ENCODE assay signal across 8 mouse cellular contexts in the genomic region with DNA sequence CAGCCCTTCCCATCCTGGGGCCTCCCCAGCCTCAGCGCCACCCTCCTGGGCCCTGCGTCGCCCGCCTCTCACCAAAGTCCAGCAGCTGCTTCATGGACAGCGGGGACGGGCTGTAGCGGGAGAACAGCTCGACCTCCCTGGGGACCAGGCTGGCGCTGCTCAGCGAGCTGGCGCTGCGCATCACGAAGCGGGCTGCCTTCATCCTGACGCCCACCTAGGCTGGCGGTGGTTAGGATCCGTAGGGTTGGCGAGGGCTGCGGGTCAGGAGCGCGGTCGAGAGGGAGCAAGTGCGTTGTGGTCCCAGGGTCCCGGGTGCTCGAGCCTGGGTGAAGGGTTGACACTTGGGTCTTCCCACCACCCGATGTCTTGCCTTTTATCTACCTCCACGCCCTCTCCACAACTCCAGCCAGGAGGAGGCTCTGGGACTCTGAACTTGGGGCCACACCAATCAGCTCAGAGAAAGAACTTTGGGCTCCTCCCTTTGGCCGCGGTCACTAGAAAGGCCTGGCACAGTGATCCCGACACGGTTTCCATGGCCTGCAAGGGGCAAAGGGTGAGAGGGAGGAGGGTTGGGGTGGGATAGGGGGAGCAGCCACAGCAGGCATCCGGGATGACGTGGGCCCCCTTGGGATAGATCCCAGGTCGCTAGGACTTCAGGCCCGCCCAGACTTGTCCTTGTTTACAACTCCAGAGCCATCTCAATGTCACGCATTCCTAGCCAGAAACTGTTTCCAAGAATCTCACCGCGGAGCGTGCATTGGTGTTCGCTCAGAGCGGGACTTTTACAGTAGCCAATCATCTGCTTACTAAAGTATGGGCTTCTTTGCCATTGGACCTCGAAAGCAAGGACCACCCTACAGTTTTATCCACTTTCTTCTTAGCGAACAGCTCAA. TPM values are rescaled to one million over a fixed set of nuclear protein-coding genes. Genes with fewer than 3 reads are reported as not detected.
DNase-seq lines count a peak whose midpoint lies in the region; ATAC-seq and TF ChIP-seq lines count a peak whose summit lies in the region.

Gene Pdk4 (minus strand): TSS at position 349 of the 893 bp plus-strand sequence.

- peak within 1 kb of the TSS; percentile 54 for H3K4me2 ChIP-seq in liver, postnatal 0 days (ENCODE audit: low read depth, low read length)

- H3K9me3 ChIP-seq in liver, postnatal 0 days (ENCODE audit: low read length) = no peaks in the 10 kb centered on the region

- peaks cover 5% of the 10 kb centered on the region for H3K36me3 ChIP-seq in liver, postnatal 0 days (replicated peaks; ENCODE audit: insufficient read depth, low read length)

- no peak for TF ChIP-seq CTCF in Patski (IDR thresholded peaks at IDR 0.05)
- no peak for TF ChIP-seq CTCF in layer of hippocampus, adult 2 months (conservative IDR thresholded peaks at IDR 0.05)
- 0 out of 2 replicates have a peak, but pooled peaks have one; percentile 3 for TF ChIP-seq CTCF in liver, postnatal 0 days (IDR thresholded peaks at IDR 0.05; ENCODE audit: low read depth)

- WGBS in liver, postnatal 0 days (ENCODE audit: insufficient replicate concordance) = 4% methylated on average over 42 of the region's 43 CpGs

- peak; percentile 79 for DNase-seq in Patski (ENCODE audit: low read depth, low spot score)
- DNase-seq in cerebellum, adult 9-11 months = peak; percentile 44
- DNase-seq in frontal cortex, adult 2 months (ENCODE audit: extremely low spot score in 1 of 2, low spot score in 1 of 2) = peak; percentile 37 to 59
- peak; percentile 93 for DNase-seq in heart, postnatal 4 days
- DNase-seq in layer of hippocampus, adult 2 months (ENCODE audit: low spot score in 2 of 2) = peak; percentile 54 to 65
- DNase-seq in liver, postnatal 0 days = peak; percentile 84
- peak; percentile 45 for DNase-seq in ovary, postnatal 10 days (ENCODE audit: low spot score)
- DNase-seq in urinary bladder, postnatal 25 days (ENCODE audit: low spot score) = peak; percentile 65

- CTCF ChIA-PET in Patski (lab: Charles Lee) = interaction anchor here (1.1 kb wide), 1 partner anchor 10 kb away, joined by 4 read pairs; no protein-coding TSS in a partner anchor

- peak; percentile 98 for ATAC-seq in Patski
- ATAC-seq in liver, postnatal 0 days = peak; percentile 94

- H3K9ac ChIP-seq in liver, postnatal 0 days (replicated peaks) = peak within 1 kb of the TSS; percentile 65

- H3K4me3 ChIP-seq in layer of hippocampus, adult 2 months = peak within 1 kb of the TSS; percentile 61
- H3K4me3 ChIP-seq in liver, postnatal 0 days (ENCODE audit: low read depth, low read length) = peak within 1 kb of the TSS; percentile 56

- H3K4me1 ChIP-seq in liver, postnatal 0 days (ENCODE audit: insufficient read depth) = no peaks in the 10 kb centered on the region

- in situ Hi-C loops in Patski (cut with MboI; ENCODE audit: low pct_unique_long_range_greater_than_20kb) = no loop called here

- peak within 1 kb of the TSS; percentile 88 for H3K27ac ChIP-seq in layer of hippocampus, adult 2 months
- H3K27ac ChIP-seq in liver, postnatal 0 days (ENCODE audit: low read depth) = peak within 1 kb of the TSS; percentile 90

- peak; percentile 74; the same call in 1 of the 2 replicates for TF ChIP-seq EP300 in liver, postnatal 0 days (IDR thresholded peaks at IDR 0.05; ENCODE audit: low read depth)

- POLR2A ChIA-PET in Patski (lab: Charles Lee) = no interaction called here

- no peaks in the 10 kb centered on the region for H3K27me3 ChIP-seq in Patski
- no peaks in the 10 kb centered on the region for H3K27me3 ChIP-seq in liver, postnatal 0 days (ENCODE audit: insufficient read depth, low read length)

RNA-seq across cellular contexts. Expression of gene Pdk4, which starts in this region (rescaled TPM):
- polyA plus RNA-seq in Patski (2021) = 6.0 TPM
- polyA plus RNA-seq in frontal cortex, adult 2 months (2012; rRNA removed) = 7.5 and 11.0 TPM in 2 replicates
- 100 to 1,000 TPM; 155 to 166 TPM for total RNA-seq in heart, postnatal 4 days (2021)
- total RNA-seq in layer of hippocampus, adult 2 months (2021) = 10 to 100 TPM; 13.9 to 14.8 TPM
- polyA plus RNA-seq in liver, postnatal 0 days (2015; fragmentation: Nextera tagmentation; extraction: Ambion mirVana) = 9.7 and 10.0 TPM in 2 replicates

Comparison
In these comparisons a context has a peak if more than half of its experiments do, and no peak if none do; other contexts are left out.
1. Peak in every context shown above with its lines: DNase-seq, ATAC-seq, H3K4me3 ChIP-seq and H3K27ac ChIP-seq.
2. RNA of gene Pdk4 (total RNA-seq): 155 to 166 TPM in heart, postnatal 4 days; 13.9 to 14.8 TPM in layer of hippocampus, adult 2 months; every median in the first group is over 4 times any median in the second.